Mouse (Mus musculus) cerebellum, postnatal 4 days (tissue): Measurements from ENCODE around the gene Pttg1.

Source experiments
- DNase-seq, 2 experiments: peaks; one replicate each; pipeline ENCODE4 v3.0.0; 2022; ENCODE audit warnings: low spot score in 2 of 2, mixed read lengths in 1 of 2

The Pttg1 gene

GRCm38 (mm10) chr11:43410291-43410690, 15.8 kb downstream of the Pttg1 start:
- DNase-seq = no peak

- no peak for DNase-seq
Measured at GRCm38 (mm10) chr11:43408888-43409287, 17.2 kb downstream of the Pttg1 start.

- no peak for DNase-seq
Measured at GRCm38 (mm10) chr11:43404150-43404807, 21.8 kb downstream of the Pttg1 start.

- DNase-seq = no peak
Measured at GRCm38 (mm10) chr11:43400131-43400530, 25.9 kb downstream of the Pttg1 start.

GRCm38 (mm10) chr11:43399297-43399696, 26.8 kb downstream of the Pttg1 start:
- no peak for DNase-seq

- DNase-seq = no peak
Measured at GRCm38 (mm10) chr11:43396672-43397071, 29.4 kb downstream of the Pttg1 start.

- DNase-seq = no peak
Measured at GRCm38 (mm10) chr11:43396246-43396645, 29.8 kb downstream of the Pttg1 start.

GRCm38 (mm10) chr11:43395073-43395948, 30.7 kb downstream of the Pttg1 start:
- no peak for DNase-seq

GRCm38 (mm10) chr11:43393325-43393724, 32.7 kb downstream of the Pttg1 start:
- no peak for DNase-seq

GRCm38 (mm10) chr11:43392757-43393156, 33.3 kb downstream of the Pttg1 start:
- no peak for DNase-seq

- no peak for DNase-seq
Measured at GRCm38 (mm10) chr11:43389118-43389517, 36.9 kb downstream of the Pttg1 start.

- DNase-seq = no peak
Measured at GRCm38 (mm10) chr11:43388122-43389097, 37.6 kb downstream of the Pttg1 start.

GRCm38 (mm10) chr11:43387004-43387880, 38.8 kb downstream of the Pttg1 start:
- no peak for DNase-seq

GRCm38 (mm10) chr11:43385716-43386115, 40.3 kb downstream of the Pttg1 start:
- peak in 1 of 2 experiments; percentile 5 for DNase-seq

GRCm38 (mm10) chr11:43385055-43385649, 40.9 kb downstream of the Pttg1 start:
- peak in 1 of 2 experiments; percentile 34 for DNase-seq

GRCm38 (mm10) chr11:43383581-43383980, 42.5 kb downstream of the Pttg1 start:
- DNase-seq = no peak

- DNase-seq = no peak
Measured at GRCm38 (mm10) chr11:43380901-43381300, 45.1 kb downstream of the Pttg1 start.

GRCm38 (mm10) chr11:43379911-43380485, 46.1 kb downstream of the Pttg1 start:
- no peak for DNase-seq

GRCm38 (mm10) chr11:43379488-43379887, 46.6 kb downstream of the Pttg1 start:
- no peak for DNase-seq
